Mouse (Mus musculus) hindbrain, embryonic 11.5 days (tissue): ENCODE measurements around the gene Olfr619. TPM values are rescaled to one million over a fixed set of nuclear protein-coding genes. Genes with fewer than 3 reads are reported as not detected.

Experiments used
- ATAC-seq: fragments of 200-750 bp; cut with Nextera tagmentation; 2 replicates; pipeline ENCODE4 v1.8.0; 2017; ENCODE audit warnings: mild to moderate bottlenecking, moderate TSS enrichment, moderate library complexity; ENCODE audit not compliant: low FRiP score
- DNase-seq: peaks from one replicate; pipeline ENCODE4 v3.0.0-alpha.2; 2015; ENCODE audit warnings: low spot score
- H3K27ac ChIP-seq: fragments of 300-500 bp; sonication (generic); 2 replicates; pipeline ENCODE4 v1.5.1; 2014; ENCODE audit warnings: mild to moderate bottlenecking, low read depth, low read length
- H3K27me3 ChIP-seq: fragments of 300-500 bp; sonication (generic); 2 replicates; pipeline ENCODE4 v1.6.1; 2014; ENCODE audit warnings: mild to moderate bottlenecking, low read length, moderate library complexity, mixed read lengths; ENCODE audit not compliant: control insufficient read depth, insufficient read depth
- H3K36me3 ChIP-seq: fragments of 300-500 bp; sonication (generic); 2 replicates; pipeline ENCODE4 v1.6.1; 2014; ENCODE audit warnings: mild to moderate bottlenecking, low read length, moderate library complexity, mixed read lengths; ENCODE audit not compliant: control insufficient read depth, insufficient read depth
- H3K4me1 ChIP-seq: fragments of 300-500 bp; sonication (generic); replicated peaks from 2 replicates; pipeline ENCODE4 v1.6.1; 2014; ENCODE audit warnings: low read length, mixed read lengths; ENCODE audit not compliant: control insufficient read depth, insufficient read depth
- H3K4me2 ChIP-seq: fragments of 300-500 bp; sonication (generic); replicated peaks from 2 replicates; pipeline ENCODE4 v1.6.1; 2014; ENCODE audit warnings: mild to moderate bottlenecking, low read depth, low read length
- H3K4me3 ChIP-seq: fragments of 300-500 bp; sonication (generic); 2 replicates; pipeline ENCODE4 v1.5.1; 2014; ENCODE audit warnings: low read depth, low read length
- H3K9ac ChIP-seq: fragments of 300-500 bp; sonication (generic); 2 replicates; pipeline ENCODE4 v1.6.1; 2014; ENCODE audit warnings: low read depth, low read length
- H3K9me3 ChIP-seq: fragments of 300-500 bp; sonication (generic); 2 replicates; pipeline ENCODE4 v1.6.1; 2016; ENCODE audit warnings: low read length; ENCODE audit not compliant: control insufficient read depth
- WGBS: fragments of 180-500 bp; shearing (Covaris S2); extraction: QIAGEN DNeasy Blood & Tissue Kit; methylation state at CpG from one replicate; pipeline ENCODE4 v1.1.7; 2014; 5-methylcytosine and 5-hydroxymethylcytosine counted together
- polyA plus RNA-seq: library from polyadenylated mRNA; unstranded; fragments of >200 nt; fragmentation: Nextera tagmentation; extraction: Ambion mirVana; gene quantifications from 2 replicates; pipeline ENCODE4 v1.2.1, GENCODE M21; 2014

Olfr619 gene
- polyA plus RNA-seq, 1 experiment from 2014 or later: not detected

- Histone ChIP-seq H3K36me3 (no peaks in the 10 kb centered on the region), H3K9me3 (no peaks in the 10 kb centered on the region), H3K4me1 (no peaks in the 10 kb centered on the region), H3K9ac (no peak overlapping the region), H3K4me3 (no peak overlapping the region), H3K27ac (no peak overlapping the region), H3K4me2 (no peak overlapping the region), H3K27me3 (no peaks in the 10 kb centered on the region)
- DNase-seq (no peak), ATAC-seq (no peak)
- WGBS: 95% methylated on average over 4 of the region's 4 CpGs
These were observed 43.7 kb downstream of the Olfr619 start for GRCm38 (mm10) chr7:103644070-103644469.

Other genes with a start within 250 kb of the Olfr619 start
- gene Olfr601, start 237.9 kb upstream of the Olfr619 start, polyA plus RNA-seq: not detected in 2 replicates
- gene Olfr603, start 214.4 kb upstream of the Olfr619 start, polyA plus RNA-seq: not detected in 2 replicates
- not detected in 2 replicates for gene Usp17lc, start 185.5 kb upstream of the Olfr619 start, polyA plus RNA-seq
- gene Olfr605, start 155.1 kb upstream of the Olfr619 start, polyA plus RNA-seq: not detected in 2 replicates
- gene Olfr606, start 151.5 kb upstream of the Olfr619 start, polyA plus RNA-seq: not detected in 2 replicates
- gene Olfr607, start 136.4 kb upstream of the Olfr619 start, polyA plus RNA-seq: not detected in 2 replicates
- gene Olfr608, start 130.7 kb upstream of the Olfr619 start, polyA plus RNA-seq: not detected in 2 replicates
- not detected in 2 replicates for gene Olfr609, start 102.5 kb upstream of the Olfr619 start, polyA plus RNA-seq
- gene Olfr610, start 88.5 kb upstream of the Olfr619 start, polyA plus RNA-seq: not detected in 2 replicates
- gene Olfr611, start 79.7 kb upstream of the Olfr619 start, polyA plus RNA-seq: not detected in 2 replicates
- not detected in 2 replicates for gene Olfr612, start 57.9 kb upstream of the Olfr619 start, polyA plus RNA-seq
- not detected in 2 replicates for gene Olfr613, start 52.5 kb upstream of the Olfr619 start, polyA plus RNA-seq
- gene Olfr615, start 44.5 kb upstream of the Olfr619 start, polyA plus RNA-seq: not detected in 2 replicates
- gene Olfr616, start 31.4 kb upstream of the Olfr619 start, polyA plus RNA-seq: not detected in 2 replicates
- 0.29 TPM in 1 of 2 replicates, not detected in the other for gene Olfr617, start 27.5 kb upstream of the Olfr619 start, polyA plus RNA-seq
- 0.09 TPM in 1 of 2 replicates, not detected in the other for gene Olfr618, start 10.5 kb upstream of the Olfr619 start, polyA plus RNA-seq
- gene Olfr620, start 12.0 kb downstream of the Olfr619 start, polyA plus RNA-seq: not detected in 2 replicates
- gene Olfr622, start 42.1 kb downstream of the Olfr619 start, polyA plus RNA-seq: not detected in 2 replicates
- not detected in 2 replicates for gene Olfr623, start 63.1 kb downstream of the Olfr619 start, polyA plus RNA-seq
- 0.03 and 0.04 TPM in 2 replicates for gene Olfr624, start 70.6 kb downstream of the Olfr619 start, polyA plus RNA-seq
- gene Olfr625-ps1, start 82.1 kb downstream of the Olfr619 start, polyA plus RNA-seq: not detected in 2 replicates
- gene Olfr243, start 114.1 kb downstream of the Olfr619 start, polyA plus RNA-seq: not detected in 2 replicates
- not detected in 2 replicates for gene Olfr628, start 129.8 kb downstream of the Olfr619 start, polyA plus RNA-seq
- gene Olfr629, start 144.4 kb downstream of the Olfr619 start, polyA plus RNA-seq: not detected in 2 replicates
- gene Olfr630, start 156.8 kb downstream of the Olfr619 start, polyA plus RNA-seq: not detected in 2 replicates
- not detected in 2 replicates for gene Olfr69, start 171.0 kb downstream of the Olfr619 start, polyA plus RNA-seq
- not detected in 2 replicates for gene Olfr68, start 179.1 kb downstream of the Olfr619 start, polyA plus RNA-seq
- not detected in 2 replicates for gene Olfr67, start 191.2 kb downstream of the Olfr619 start, polyA plus RNA-seq
- 658 and 732 TPM in 2 replicates for gene Hbb-bt, start 213.4 kb downstream of the Olfr619 start, polyA plus RNA-seq
- 266 and 269 TPM in 2 replicates for gene Hbb-bs, start 227.5 kb downstream of the Olfr619 start, polyA plus RNA-seq
- gene Hbb-bh2, start 239.9 kb downstream of the Olfr619 start, polyA plus RNA-seq: not detected in 2 replicates
- 2,447 and 2,531 TPM in 2 replicates for gene Hbb-bh1, start 242.6 kb downstream of the Olfr619 start, polyA plus RNA-seq